Mouse (Mus musculus) midbrain, embryonic 10.5 days (tissue): ENCODE data around the gene Ache. TPM values are rescaled to one million over a fixed set of nuclear protein-coding genes. Genes with fewer than 3 reads are reported as not detected.
A peak's percentile ranks its signal among the peaks of the same experiment; 100 is the strongest.

Experiments used
- DNase-seq: peaks from one replicate; pipeline ENCODE4 v3.0.0-alpha.2; 2017; ENCODE audit warnings: low spot score
- H3K27ac ChIP-seq: fragments of 300-500 bp; sonication (generic); replicated peaks from 2 replicates; pipeline ENCODE4 v1.5.1; 2016; ENCODE audit warnings: mild to moderate bottlenecking
- H3K27me3 ChIP-seq: fragments of 300-500 bp; sonication (generic); 2 replicates; pipeline ENCODE4 v1.6.1; 2016; ENCODE audit warnings: low read depth, mild to moderate bottlenecking; ENCODE audit not compliant: poor library complexity, severe bottlenecking
- H3K36me3 ChIP-seq: fragments of 300-500 bp; sonication (generic); 2 replicates; pipeline ENCODE4 v1.6.1; 2016; ENCODE audit warnings: mild to moderate bottlenecking, moderate library complexity
- H3K4me1 ChIP-seq: fragments of 300-500 bp; sonication (generic); 2 replicates; pipeline ENCODE4 v1.6.1; 2016
- H3K4me3 ChIP-seq: fragments of 300-500 bp; sonication (generic); 2 replicates; pipeline ENCODE4 v1.5.1; 2016; ENCODE audit warnings: mild to moderate bottlenecking, moderate library complexity
- H3K9me3 ChIP-seq: fragments of 300-500 bp; sonication (generic); replicated peaks from 2 replicates; pipeline ENCODE4 v1.6.1; 2016; ENCODE audit warnings: mild to moderate bottlenecking
- WGBS: fragments of 180-500 bp; shearing (Covaris S2); methylation state at CpG from one replicate; pipeline ENCODE4 v1.1.7; 2016; 5-methylcytosine and 5-hydroxymethylcytosine counted together
- polyA plus RNA-seq: library from polyadenylated mRNA; unstranded; fragments of >200 nt; fragmentation: Nextera tagmentation; extraction: Ambion mirVana; gene quantifications from 2 replicates; pipeline ENCODE4 v1.2.1, GENCODE M21; 2016

The Ache gene
- polyA plus RNA-seq, 1 experiment from 2014 or later, result 3.4 TPM

DNA sequence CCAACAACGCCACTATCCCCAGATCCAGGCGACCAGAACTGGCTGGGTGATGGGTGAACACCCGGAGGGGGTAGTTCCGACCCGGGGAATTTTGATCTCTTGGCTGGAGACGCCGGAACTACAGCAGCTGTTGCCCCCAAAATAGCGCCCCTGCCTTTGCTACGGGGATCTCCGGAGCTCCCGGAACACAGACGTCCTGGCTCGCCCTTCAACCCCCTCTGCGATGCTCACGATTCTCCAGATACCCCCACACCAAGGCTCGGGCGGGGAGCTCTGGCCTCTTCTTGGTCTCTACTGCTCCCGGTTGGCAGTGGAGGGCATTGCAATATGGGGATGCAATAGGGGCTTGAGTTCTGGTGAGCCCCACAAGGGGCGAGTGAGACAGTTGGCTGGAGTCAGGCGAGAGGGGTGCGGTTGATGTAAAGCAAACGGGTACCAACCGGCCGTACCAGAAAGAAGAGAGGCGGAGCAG lies 1.7 kb downstream of the Ache start:
- DNase-seq, result peak; percentile 63
- Histone ChIP-seq H3K9me3 (0 out of 2 replicates have a peak, but pooled peaks cover 4% of the 10 kb centered on the region), H3K27ac (peak overlapping the region; percentile 74), H3K27me3 (peaks cover 63% of the 10 kb centered on the region), H3K4me3 (peak overlapping the region; percentile 61), H3K36me3 (no peaks in the 10 kb centered on the region), H3K4me1 (peaks cover 62% of the 10 kb centered on the region)
- WGBS, result 3% methylated on average over 25 of the region's 25 CpGs

DNA sequence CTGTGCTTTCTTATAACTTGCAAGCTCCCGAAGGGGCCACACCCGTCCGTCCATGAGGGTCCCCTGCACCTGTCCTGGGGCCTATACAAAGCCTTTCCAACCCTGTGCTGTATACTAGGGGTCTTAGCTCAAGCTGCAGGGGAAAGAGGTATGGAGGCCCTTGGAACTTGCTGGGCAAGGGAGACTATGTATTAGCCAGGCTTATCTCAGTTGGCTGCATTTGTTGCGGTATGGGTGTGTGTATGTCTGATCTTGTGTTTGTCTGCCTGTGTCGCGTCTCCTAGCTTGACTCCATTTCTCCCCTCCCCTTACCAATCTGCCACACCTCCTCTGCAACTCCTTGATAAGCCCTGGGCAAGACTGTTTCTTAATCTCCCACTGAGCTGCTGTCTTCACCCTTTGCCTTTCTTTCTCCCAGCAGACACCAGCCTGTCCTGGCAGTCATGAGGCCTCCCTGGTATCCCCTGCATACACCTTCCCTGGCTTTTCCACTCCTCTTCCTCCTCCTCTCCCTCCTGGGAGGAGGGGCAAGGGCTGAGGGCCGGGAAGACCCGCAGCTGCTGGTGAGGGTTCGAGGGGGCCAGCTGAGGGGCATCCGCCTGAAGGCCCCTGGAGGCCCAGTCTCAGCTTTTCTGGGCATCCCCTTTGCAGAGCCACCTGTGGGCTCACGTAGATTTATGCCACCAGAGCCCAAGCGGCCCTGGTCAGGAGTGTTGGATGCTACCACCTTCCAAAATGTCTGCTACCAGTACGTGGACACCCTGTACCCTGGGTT lies 2.5 kb downstream of the Ache start:
- peak overlapping the region; percentile 61 for H3K4me3 ChIP-seq
- H3K9me3 ChIP-seq, result no peaks in the 10 kb centered on the region
- DNase-seq, result no peak
- H3K36me3 ChIP-seq, result peaks cover under 1% of the 10 kb centered on the region; the same call in 1 of the 2 replicates
- H3K27ac ChIP-seq, result peak overlapping the region; percentile 74
- peaks cover 70% of the 10 kb centered on the region for H3K4me1 ChIP-seq
- 55% methylated on average over 13 of the region's 13 CpGs for WGBS
- H3K27me3 ChIP-seq, result peaks cover 63% of the 10 kb centered on the region

DNA sequence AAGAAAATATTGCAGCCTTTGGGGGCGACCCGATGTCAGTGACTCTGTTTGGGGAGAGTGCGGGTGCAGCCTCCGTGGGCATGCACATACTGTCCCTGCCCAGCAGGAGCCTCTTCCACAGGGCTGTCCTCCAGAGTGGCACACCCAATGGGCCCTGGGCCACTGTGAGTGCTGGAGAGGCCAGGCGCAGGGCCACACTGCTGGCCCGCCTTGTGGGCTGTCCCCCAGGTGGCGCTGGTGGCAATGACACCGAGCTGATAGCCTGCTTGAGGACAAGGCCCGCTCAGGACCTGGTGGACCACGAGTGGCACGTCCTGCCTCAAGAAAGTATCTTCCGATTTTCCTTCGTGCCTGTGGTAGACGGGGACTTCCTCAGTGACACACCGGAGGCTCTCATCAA lies 3.4 kb downstream of the Ache start:
- Histone ChIP-seq H3K27ac (peak overlapping the region; percentile 49; the same call in 1 of the 2 replicates), H3K36me3 (peaks cover 10% of the 10 kb centered on the region), H3K4me1 (peaks cover 79% of the 10 kb centered on the region), H3K4me3 (peak overlapping the region; percentile 61), H3K27me3 (peaks cover 63% of the 10 kb centered on the region), H3K9me3 (no peaks in the 10 kb centered on the region)
- DNase-seq, result peak; percentile 65
- WGBS, result 22% methylated on average over 15 of the region's 15 CpGs

DNA sequence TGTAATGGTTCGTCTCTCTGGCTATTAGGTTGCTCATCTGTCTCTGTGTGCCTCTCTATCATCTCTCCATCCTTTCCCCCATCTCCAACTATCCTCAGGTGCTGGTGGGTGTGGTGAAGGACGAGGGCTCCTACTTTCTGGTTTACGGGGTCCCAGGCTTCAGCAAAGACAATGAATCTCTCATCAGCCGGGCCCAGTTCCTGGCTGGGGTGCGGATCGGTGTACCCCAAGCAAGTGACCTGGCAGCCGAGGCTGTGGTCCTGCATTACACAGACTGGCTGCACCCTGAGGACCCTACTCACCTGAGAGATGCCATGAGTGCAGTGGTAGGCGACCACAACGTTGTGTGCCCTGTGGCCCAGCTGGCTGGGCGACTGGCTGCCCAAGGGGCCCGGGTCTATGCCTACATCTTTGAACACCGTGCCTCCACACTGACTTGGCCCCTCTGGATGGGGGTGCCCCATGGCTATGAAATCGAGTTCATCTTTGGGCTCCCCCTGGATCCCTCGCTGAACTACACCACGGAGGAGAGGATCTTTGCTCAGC lies 4.1 kb downstream of the Ache start:
- Histone ChIP-seq H3K27ac (no peak overlapping the region), H3K36me3 (peaks cover 17% of the 10 kb centered on the region), H3K9me3 (no peaks in the 10 kb centered on the region), H3K4me1 (peaks cover 81% of the 10 kb centered on the region), H3K4me3 (peak overlapping the region; percentile 23; the same call in 1 of the 2 replicates), H3K27me3 (peaks cover 63% of the 10 kb centered on the region)
- 85% methylated on average over 15 of the region's 15 CpGs for whole genome bisulfite sequencing
- no peak for DNase-seq

DNA sequence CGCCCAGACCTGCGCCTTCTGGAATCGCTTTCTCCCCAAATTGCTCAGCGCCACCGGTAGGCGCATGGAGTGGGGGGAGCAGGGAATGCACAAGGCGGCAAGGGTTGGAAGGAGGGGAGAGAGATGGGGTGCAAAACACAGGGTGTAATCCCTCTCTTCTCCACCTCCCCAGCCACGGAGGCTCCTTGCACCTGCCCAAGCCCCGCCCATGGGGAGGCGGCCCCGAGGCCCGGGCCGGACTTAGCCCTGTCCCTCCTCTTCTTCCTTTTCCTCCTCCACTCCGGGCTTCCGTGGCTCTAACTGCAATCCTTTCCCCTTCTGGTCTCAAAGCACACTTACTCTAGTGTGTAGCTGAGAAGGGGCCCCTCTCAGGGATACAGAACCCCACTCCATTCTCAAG lies 6.0 kb downstream of the Ache start:
- Histone ChIP-seq H3K36me3 (peaks cover 36% of the 10 kb centered on the region), H3K4me1 (peaks cover 63% of the 10 kb centered on the region), H3K9me3 (no peaks in the 10 kb centered on the region), H3K27ac (peak overlapping the region; percentile 94), H3K4me3 (peak overlapping the region; percentile 79), H3K27me3 (peaks cover 50% of the 10 kb centered on the region)
- DNase-seq, result peak; percentile 74
- WGBS, result 1% methylated on average over 15 of the region's 15 CpGs

DNA sequence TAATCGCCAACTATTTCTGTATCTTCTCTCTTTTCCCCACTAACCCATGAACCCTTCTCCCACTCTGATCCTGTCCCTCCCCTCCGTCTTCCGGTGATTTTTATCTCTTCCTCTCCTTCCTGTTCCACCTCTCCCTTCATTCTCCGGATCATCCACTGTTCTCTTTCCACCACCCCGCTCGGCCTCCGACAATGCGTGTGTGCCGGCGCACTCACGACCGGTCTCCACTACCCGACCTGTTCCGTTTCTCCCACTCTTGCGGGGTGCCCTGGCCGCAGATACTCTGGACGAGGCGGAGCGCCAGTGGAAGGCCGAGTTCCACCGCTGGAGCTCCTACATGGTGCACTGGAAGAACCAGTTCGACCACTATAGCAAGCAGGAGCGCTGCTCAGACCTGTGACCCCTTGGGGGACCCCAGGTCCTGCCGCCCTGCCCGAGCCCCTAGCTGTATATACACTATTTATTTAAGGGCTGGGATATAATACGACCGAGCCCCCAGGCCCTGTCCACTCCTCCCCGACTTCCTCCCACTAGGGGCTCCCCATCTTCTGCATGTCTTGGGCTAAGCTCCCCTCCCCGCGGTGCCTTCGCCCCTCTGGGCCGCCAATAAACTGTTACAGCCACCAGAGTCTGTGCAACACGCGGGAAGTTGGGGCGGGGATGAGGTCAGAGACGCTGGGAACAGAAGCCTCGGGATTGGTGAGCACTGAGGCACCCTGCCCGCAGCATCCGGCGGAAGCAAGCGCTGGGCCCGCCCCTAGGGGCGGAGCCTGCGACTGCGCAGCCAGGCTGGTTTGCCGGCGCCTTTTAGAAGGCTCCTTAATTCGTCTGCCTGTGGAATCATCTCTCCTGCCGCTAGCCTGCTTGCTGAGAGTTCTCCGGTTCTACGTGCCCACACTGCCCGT lies 6.8 kb downstream of the Ache start, which contains the start of gene Ufsp1:
Gene Ufsp1, plus strand, starts transcription at position 791 of the 905 bp plus-strand sequence.
- Histone ChIP-seq H3K27ac (peak within 1 kb of the TSS; percentile 94), H3K36me3 (peaks cover 44% of the 10 kb centered on the region), H3K4me3 (peak within 1 kb of the TSS; percentile 79), H3K9me3 (no peaks in the 10 kb centered on the region), H3K4me1 (peaks cover 55% of the 10 kb centered on the region), H3K27me3 (peaks cover 42% of the 10 kb centered on the region)
- WGBS, result 0% methylated on average over 52 of the region's 52 CpGs
- peak; percentile 95 for DNase-seq

DNA sequence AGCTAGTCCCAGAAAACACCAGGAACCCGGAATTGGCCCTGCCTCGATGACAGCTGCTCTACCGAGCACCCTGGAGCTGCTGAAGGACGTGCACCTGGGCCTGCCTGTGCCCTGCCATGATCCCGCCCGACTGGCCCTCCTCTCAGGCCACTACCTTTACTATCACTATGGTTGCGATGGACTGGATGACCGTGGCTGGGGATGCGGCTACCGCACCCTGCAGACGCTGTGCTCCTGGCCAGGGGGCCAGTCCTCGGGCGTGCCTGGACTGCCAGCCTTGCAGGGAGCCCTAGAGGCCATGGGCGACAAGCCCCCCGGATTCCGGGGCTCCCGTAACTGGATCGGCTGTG lies 7.4 kb downstream of the Ache start:
- H3K27ac ChIP-seq, result peak overlapping the region; percentile 94
- no peaks in the 10 kb centered on the region for H3K9me3 ChIP-seq
- peaks cover 35% of the 10 kb centered on the region for H3K27me3 ChIP-seq
- 9% methylated on average over 18 of the region's 18 CpGs for WGBS
- peaks cover 50% of the 10 kb centered on the region for H3K36me3 ChIP-seq
- H3K4me3 ChIP-seq, result peak overlapping the region; percentile 79
- peaks cover 49% of the 10 kb centered on the region for H3K4me1 ChIP-seq
- no peak for DNase-seq

DNA sequence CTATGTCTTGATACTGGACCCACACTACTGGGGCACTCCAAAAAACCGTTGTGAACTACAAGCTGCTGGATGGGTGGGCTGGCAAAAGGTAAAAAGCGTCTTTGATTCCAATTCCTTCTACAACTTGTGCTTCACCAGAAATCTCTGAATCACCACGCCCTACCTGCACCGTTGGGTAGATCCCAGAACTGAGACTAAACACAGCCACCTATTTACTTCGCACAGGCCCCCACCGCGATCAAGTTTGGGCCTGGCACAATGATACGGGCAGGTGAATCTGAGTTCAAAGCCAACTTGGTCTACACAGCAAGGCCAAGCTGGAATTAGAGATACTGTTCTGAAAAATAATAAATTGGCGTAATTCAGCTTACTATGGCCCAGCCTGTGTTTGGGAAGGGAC lies 8.0 kb downstream of the Ache start:
- Histone ChIP-seq H3K27ac (peak overlapping the region; percentile 94), H3K9me3 (no peaks in the 10 kb centered on the region), H3K36me3 (peaks cover 56% of the 10 kb centered on the region), H3K27me3 (peaks cover 30% of the 10 kb centered on the region), H3K4me3 (peak overlapping the region; percentile 79), H3K4me1 (peaks cover 44% of the 10 kb centered on the region)
- WGBS, result 86% methylated on average over 9 of the region's 9 CpGs
- no peak for DNase-seq

DNA sequence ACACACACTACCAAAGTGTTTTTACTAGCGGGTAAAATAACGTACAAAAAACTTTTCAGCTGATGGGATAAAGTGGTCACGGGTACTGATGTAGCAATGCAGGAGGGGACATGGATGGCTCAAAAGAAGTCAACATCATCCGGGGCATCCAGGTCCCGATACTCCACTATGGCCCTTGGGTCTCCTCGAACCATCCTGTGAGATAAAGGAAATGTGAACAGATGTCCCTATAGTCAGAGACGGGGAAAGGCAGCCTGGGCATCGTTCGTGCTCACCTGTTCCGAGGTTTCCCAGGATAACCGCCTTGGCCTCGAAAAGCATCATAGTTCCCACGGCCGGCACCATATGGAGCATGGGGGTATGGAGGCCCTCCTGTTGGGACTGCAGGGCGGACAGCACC lies 8.4 kb downstream of the Ache start:
- H3K4me3 ChIP-seq, result peak overlapping the region; percentile 79
- no peak for DNase-seq
- 92% methylated on average over 15 of the region's 15 CpGs for WGBS

DNA sequence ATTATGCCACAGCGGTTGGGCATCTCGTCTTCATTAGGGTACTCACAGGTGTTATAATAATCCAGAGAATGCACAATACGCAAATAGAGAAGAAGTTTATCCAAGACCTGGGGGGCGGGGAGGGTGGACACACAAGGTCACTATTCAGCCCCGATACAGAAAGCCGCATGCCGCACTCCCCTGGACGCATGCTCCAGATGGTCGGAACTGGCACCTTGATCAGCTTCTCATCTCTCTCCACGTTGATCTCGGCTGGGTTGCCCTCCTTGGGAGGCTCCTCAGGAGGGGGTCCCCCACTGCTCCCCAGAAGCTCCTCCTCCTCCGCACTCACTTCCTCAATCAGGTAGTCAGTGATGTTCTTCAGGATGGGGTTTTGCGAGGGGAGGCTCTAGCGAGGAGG lies 9.8 kb downstream of the Ache start:
- DNase-seq, result no peak
- Histone ChIP-seq H3K27me3 (peaks cover 11% of the 10 kb centered on the region), H3K36me3 (peaks cover 74% of the 10 kb centered on the region), H3K4me3 (no peak overlapping the region), H3K4me1 (peaks cover 39% of the 10 kb centered on the region), H3K9me3 (no peaks in the 10 kb centered on the region), H3K27ac (no peak overlapping the region)
- WGBS, result 92% methylated on average over 14 of the region's 14 CpGs

More for the DNA sequence above, 8.4 kb downstream of the Ache start:
- Histone ChIP-seq H3K36me3 (peaks cover 60% of the 10 kb centered on the region), H3K4me1 (peaks cover 40% of the 10 kb centered on the region), H3K9me3 (no peaks in the 10 kb centered on the region), H3K27ac (no peak overlapping the region), H3K27me3 (peaks cover 25% of the 10 kb centered on the region)

DNA sequence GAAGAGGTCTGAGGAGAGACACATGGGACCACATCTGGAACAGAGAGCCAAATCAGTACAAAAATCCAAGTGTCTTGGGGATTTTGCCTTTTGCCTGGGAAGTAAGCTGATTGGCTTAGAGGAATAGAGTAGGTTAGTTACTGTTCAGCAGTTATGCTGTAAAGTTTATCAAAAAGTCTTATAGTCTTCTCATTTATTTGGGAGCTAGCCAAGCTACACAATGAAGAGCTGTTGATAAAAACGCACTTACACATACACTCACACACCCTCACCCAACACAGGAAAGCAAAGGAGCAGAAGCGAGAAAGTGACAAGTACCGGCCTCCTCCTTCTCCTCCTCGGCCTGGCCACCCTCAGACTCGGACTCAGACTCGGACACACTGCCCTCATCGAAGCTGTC lies 11.9 kb downstream of the Ache start:
- Histone ChIP-seq H3K9me3 (no peaks in the 10 kb centered on the region), H3K4me1 (peaks cover 27% of the 10 kb centered on the region), H3K36me3 (peaks cover 95% of the 10 kb centered on the region), H3K4me3 (no peak overlapping the region), H3K27me3 (no peaks in the 10 kb centered on the region), H3K27ac (no peak overlapping the region)
- no peak for DNase-seq
- 94% methylated on average over 7 of the region's 7 CpGs for WGBS

DNA sequence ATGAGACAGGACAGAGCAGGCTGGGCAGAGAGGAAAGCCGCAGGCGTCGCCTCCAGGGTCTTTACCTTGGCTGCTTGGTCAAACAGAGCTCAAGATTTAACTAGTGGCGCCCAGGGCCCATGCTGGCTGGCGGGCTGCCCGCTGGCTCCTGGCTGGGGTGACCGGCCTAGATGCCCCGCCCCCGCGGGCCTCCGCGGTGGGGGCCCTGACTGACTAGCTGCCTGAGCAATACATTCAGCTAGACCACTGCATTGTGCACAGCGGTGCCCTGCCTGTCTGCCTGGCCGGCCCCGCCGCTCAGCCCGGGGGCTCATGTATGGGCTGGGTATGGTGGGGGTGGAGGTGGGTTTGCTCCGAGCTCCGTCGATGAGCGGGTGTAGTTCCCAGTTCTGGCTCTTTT lies 13.9 kb downstream of the Ache start:
- no peak overlapping the region for H3K27ac ChIP-seq
- H3K9me3 ChIP-seq, result no peaks in the 10 kb centered on the region
- peaks cover 98% of the 10 kb centered on the region for H3K36me3 ChIP-seq
- H3K27me3 ChIP-seq, result no peaks in the 10 kb centered on the region
- H3K4me1 ChIP-seq, result peaks cover 29% of the 10 kb centered on the region
- H3K4me3 ChIP-seq, result 0 out of 2 replicates have a peak overlapping the region, but pooled peaks have one; percentile 1
- DNase-seq, result no peak
- WGBS, result 84% methylated on average over 21 of the region's 21 CpGs
